Mouse (Mus musculus) liver, embryonic 14 days (tissue): ENCODE data around the gene Pde1b. TPM values are rescaled to one million over a fixed set of nuclear protein-coding genes. Genes with fewer than 3 reads are reported as not detected.

Source experiments
- polyA plus RNA-seq: library from polyadenylated mRNA; depleted of rRNA; stranded (reverse); fragments of >200 nt; gene quantifications from 2 replicates; pipeline ENCODE4 v1.2.3, GENCODE M21; 2012; rRNA removed

Pde1b gene
- 0.86 and 0.98 TPM in 2 replicates for polyA plus RNA-seq

DNA sequence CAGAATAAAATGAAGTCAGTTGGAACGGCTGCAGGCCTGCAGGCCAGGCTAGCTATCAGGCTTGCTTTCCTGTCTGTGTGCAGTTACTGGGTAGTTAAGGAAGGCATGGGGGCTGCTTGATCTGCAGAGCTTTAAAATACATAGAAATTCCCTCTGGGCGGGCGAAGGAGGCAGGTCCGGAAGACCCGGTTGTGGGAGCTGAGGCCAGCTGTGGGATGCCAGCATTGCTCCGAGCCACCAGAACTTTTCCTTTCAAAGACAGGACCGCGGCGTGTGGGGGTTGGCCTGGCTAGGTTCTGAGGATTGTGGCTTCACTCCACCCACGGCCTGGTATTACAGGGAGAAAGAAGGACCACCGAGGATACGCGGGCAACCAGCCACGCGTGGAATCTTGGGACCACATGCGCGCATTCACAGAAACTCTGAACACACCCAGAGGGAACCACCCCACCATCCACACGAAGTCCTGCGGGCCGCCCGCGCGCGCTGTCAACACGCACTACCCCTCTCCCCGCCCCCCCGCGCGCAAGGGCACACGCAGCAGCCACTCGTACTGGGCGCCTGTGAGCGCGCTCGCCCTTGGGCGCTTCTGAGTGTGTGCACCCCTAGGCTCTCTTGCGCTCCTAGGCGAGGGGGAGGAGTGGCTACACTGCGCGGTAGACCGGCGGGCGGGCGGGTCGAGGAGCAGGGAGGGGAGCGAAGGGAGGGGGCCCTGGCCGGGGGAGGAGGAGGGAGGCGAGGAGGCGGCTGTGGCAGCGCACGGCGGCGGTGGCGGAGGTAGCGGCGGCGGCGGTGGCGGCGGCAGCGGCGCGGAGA, at the start of gene Pde1b:
Pde1b (plus strand) TSS at position 600 of the 816 bp plus-strand sequence.

DNA sequence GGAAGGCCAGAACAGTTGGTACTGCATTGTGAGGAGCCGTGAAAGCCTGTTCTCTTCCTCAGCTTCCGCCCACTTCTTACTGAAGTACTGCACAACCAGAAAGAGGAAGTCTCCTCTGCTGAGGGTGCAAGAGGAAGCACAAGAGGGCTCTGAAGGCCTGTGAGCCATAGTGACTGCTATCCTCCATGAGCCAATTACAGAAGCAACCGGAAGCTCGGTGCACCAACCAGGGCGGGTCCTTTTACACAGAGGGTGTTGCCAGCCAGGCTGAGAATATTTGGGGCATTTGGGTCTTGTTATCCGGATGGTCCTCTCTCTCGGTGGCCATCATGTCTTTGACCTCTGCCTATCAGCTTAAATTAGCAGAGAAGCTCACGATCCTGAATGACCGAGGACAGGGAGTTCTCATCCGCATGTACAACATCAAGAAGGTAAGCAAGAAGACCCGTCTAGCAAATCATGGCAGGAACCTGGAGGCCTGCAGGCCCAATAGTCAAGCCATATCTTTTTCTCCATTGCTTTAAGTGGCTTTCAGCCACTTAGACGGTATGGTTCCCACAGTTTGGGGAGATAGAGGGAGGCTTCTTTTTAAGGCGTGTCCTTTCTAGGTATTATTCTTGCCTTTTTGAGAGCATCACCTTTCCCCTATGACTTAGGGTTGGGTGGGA, 49.1 kb upstream of the Pde1b start, which contains the start of gene Nckap1l:
Nckap1l (plus strand) TSS at position 244 of the 668 bp plus-strand sequence.

DNA sequence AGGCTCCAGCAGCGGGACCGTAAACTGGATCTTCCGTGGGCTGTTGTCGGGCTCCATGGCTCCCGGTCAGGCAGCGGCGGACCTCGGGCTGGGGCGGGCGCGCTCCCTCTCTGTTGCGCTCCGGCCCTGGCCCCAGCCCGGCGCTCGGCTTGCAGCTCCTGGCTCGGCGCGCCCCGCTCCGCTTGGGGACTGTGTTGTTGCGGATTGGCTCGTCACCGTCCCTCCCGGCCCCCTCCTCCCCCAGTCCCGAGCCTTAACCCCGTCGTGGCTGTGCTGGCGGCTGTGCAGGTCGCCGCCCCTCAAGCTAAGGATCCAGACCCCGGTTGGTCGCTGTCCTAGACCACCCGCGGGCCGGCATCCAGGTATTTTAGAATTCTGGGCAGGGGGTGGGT, 35.0 kb downstream of the Pde1b start, which contains the start of gene Ppp1r1a:
Ppp1r1a (minus strand) TSS at position 182 of the 392 bp plus-strand sequence.

DNA sequence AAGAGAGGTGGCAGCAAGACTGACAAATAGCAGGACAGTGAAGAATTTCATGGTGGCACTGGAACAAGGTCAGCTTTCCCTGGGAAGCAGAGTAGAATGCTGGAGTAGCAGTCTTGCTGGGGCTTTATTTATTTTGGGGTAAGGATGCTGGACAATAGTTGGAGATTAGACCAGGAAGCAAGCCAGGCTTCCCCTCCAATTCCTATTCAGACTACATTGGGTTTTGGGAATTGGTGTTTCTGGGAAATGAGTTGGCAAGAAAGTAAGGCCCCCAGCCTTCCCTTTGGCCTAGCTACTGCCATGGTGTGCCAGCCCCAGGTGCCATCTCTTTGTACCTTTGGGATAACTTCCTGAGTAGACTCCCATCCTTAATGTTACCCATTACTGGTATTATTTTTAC, 62.1 kb downstream of the Pde1b start, which contains the start of gene Glycam1:
Glycam1 (minus strand) TSS at position 101 of the 400 bp plus-strand sequence.

Other genes with a start within 250 kb of the Pde1b start
- gene Nfe2, start 244.6 kb upstream of the Pde1b start, polyA plus RNA-seq = 139 and 191 TPM in 2 replicates
- 107 and 128 TPM in 2 replicates for gene Copz1, start 230.3 kb upstream of the Pde1b start, polyA plus RNA-seq
- gene Gpr84, start 192.4 kb upstream of the Pde1b start, polyA plus RNA-seq = 0.15 and 0.25 TPM in 2 replicates
- gene Zfp385a, start 162.9 kb upstream of the Pde1b start, polyA plus RNA-seq = 3.9 and 5.4 TPM in 2 replicates
- 7.9 and 8.4 TPM in 2 replicates for gene Itga5, start 136.3 kb upstream of the Pde1b start, polyA plus RNA-seq
- not detected in 2 replicates for gene Gtsf1, start 72.6 kb upstream of the Pde1b start, polyA plus RNA-seq
- gene Gtsf2, start 54.6 kb upstream of the Pde1b start, polyA plus RNA-seq = not detected in 2 replicates
- 5.0 and 6.7 TPM in 2 replicates for gene Nckap1l, start 49.2 kb upstream of the Pde1b start, polyA plus RNA-seq
- 0.03 and 0.05 TPM in 2 replicates for gene Ppp1r1a, start 35.0 kb downstream of the Pde1b start, polyA plus RNA-seq
- gene Glycam1, start 62.0 kb downstream of the Pde1b start, polyA plus RNA-seq = not detected in 2 replicates